Mouse (Mus musculus) neural tube, embryonic 15.5 days (tissue): ENCODE measurements around the gene Arid3a. TPM values are rescaled to one million over a fixed set of nuclear protein-coding genes. Genes with fewer than 3 reads are reported as not detected.
A peak's percentile ranks its signal among the peaks of the same experiment; 100 is the strongest.
"Not testable (repeated sequence)": the region's sequence is repeated elsewhere in the genome, so short reads cannot be mapped to it uniquely, and the experiment has no call there.

Source experiments
- ATAC-seq: fragments of 200-750 bp; cut with Nextera tagmentation; 2 replicates; pipeline ENCODE4 v1.8.0; 2017; ENCODE audit warnings: mild to moderate bottlenecking, moderate TSS enrichment, moderate library complexity; ENCODE audit not compliant: low FRiP score
- H3K27ac ChIP-seq: fragments of 300-500 bp; sonication (generic); replicated peaks from 2 replicates; pipeline ENCODE4 v1.5.1; 2015; ENCODE audit warnings: mild to moderate bottlenecking, inconsistent platforms
- H3K27me3 ChIP-seq: fragments of 300-500 bp; sonication (generic); replicated peaks from 2 replicates; pipeline ENCODE4 v1.6.1; 2015; ENCODE audit warnings: inconsistent platforms
- H3K36me3 ChIP-seq: fragments of 300-500 bp; sonication (generic); 2 replicates; pipeline ENCODE4 v1.6.1; 2015; ENCODE audit warnings: inconsistent platforms
- H3K4me1 ChIP-seq: fragments of 300-500 bp; sonication (generic); 2 replicates; pipeline ENCODE4 v1.6.1; 2015; ENCODE audit warnings: inconsistent platforms
- H3K4me2 ChIP-seq: fragments of 300-500 bp; sonication (generic); 2 replicates; pipeline ENCODE4 v1.6.1; 2015; ENCODE audit warnings: inconsistent platforms, mild to moderate bottlenecking, moderate library complexity
- H3K4me3 ChIP-seq: fragments of 300-500 bp; sonication (generic); replicated peaks from 2 replicates; pipeline ENCODE4 v1.5.1; 2015; ENCODE audit warnings: mild to moderate bottlenecking, inconsistent platforms
- H3K9ac ChIP-seq: fragments of 300-500 bp; sonication (generic); replicated peaks from 2 replicates; pipeline ENCODE4 v1.6.1; 2015; ENCODE audit warnings: mild to moderate bottlenecking, inconsistent platforms
- H3K9me3 ChIP-seq: fragments of 300-500 bp; sonication (generic); replicated peaks from 2 replicates; pipeline ENCODE4 v1.6.1; 2016; ENCODE audit warnings: inconsistent platforms
- WGBS: fragments of 180-500 bp; shearing (Covaris S2); methylation state at CpG from one replicate; pipeline ENCODE4 v1.1.7; 2015; ENCODE audit warnings: mixed read lengths; 5-methylcytosine and 5-hydroxymethylcytosine counted together
- polyA plus RNA-seq: library from polyadenylated mRNA; unstranded; fragments of >200 nt; fragmentation: Nextera tagmentation; extraction: Ambion mirVana; gene quantifications from 2 replicates; pipeline ENCODE4 v1.2.1, GENCODE M21; 2015

The Arid3a gene
- polyA plus RNA-seq, 1 experiment from 2014 or later: 2.4 TPM

DNA sequence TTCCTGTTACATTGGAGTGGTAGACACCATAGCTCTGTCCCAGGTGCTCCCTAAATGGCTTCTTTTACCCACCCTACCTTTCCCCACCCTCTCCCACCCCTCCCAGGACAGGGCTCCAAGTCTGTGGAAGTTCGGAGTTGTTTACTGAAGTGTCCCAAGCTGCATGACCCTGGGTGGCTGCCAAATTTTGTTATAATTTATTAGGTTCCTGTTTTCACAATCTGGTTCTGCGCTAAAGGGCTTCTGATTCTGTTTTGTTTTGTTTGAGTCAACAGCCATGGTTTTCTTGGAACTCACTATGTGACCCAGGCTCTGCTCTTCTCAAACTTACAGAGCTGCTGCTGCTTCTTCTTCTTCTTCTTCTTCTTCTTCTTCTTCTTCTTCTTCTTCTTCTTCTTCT lies 37.5 kb upstream of the Arid3a start:
- Histone ChIP-seq H3K27ac (no peak overlapping the region), H3K4me2 (no peak overlapping the region), H3K4me1 (no peaks in the 10 kb centered on the region), H3K4me3 (no peak overlapping the region), H3K27me3 (no peaks in the 10 kb centered on the region; the same call in 1 of the 2 replicates), H3K9ac (no peak overlapping the region), H3K9me3 (no peaks in the 10 kb centered on the region), H3K36me3 (no peaks in the 10 kb centered on the region)
- no peak for ATAC-seq
- WGBS: 79% methylated on average over 2 of the region's 2 CpGs

DNA sequence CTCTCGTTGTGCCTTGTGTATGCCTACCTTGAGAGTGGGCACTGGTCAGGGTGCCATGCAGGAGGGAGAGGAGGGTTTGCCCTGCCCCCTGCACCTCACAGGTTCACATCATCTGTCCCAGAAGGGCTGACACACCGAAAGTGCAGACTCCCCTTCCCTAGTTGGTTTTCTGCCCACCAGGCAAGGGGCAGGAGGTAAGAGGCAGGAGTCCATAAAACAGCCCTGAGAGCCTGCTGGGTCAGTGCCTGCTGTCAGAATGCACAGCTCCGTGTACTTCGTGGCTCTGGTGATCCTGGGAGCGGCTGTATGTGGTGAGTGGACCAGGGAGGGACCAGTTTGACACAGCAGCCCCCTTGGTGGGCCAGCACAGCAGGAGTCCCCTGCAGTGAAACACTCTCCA lies 36.2 kb upstream of the Arid3a start, which contains the start of gene Cfd:
Cfd (plus strand) TSS at position 184 of the 400 bp plus-strand sequence.
- H3K27ac ChIP-seq: no peak within 1 kb of the TSS
- no peak within 1 kb of the TSS for H3K9ac ChIP-seq
- no peak within 1 kb of the TSS for H3K4me3 ChIP-seq
- H3K9me3 ChIP-seq: no peaks in the 10 kb centered on the region
- 0 out of 2 replicates have a peak, but pooled peaks cover 6% of the 10 kb centered on the region for H3K36me3 ChIP-seq
- no peak for ATAC-seq
- H3K27me3 ChIP-seq: no peaks in the 10 kb centered on the region; the same call in 1 of the 2 replicates
- H3K4me1 ChIP-seq: no peaks in the 10 kb centered on the region
- H3K4me2 ChIP-seq: no peak within 1 kb of the TSS
- 45% methylated on average over 5 of the region's 5 CpGs for WGBS

DNA sequence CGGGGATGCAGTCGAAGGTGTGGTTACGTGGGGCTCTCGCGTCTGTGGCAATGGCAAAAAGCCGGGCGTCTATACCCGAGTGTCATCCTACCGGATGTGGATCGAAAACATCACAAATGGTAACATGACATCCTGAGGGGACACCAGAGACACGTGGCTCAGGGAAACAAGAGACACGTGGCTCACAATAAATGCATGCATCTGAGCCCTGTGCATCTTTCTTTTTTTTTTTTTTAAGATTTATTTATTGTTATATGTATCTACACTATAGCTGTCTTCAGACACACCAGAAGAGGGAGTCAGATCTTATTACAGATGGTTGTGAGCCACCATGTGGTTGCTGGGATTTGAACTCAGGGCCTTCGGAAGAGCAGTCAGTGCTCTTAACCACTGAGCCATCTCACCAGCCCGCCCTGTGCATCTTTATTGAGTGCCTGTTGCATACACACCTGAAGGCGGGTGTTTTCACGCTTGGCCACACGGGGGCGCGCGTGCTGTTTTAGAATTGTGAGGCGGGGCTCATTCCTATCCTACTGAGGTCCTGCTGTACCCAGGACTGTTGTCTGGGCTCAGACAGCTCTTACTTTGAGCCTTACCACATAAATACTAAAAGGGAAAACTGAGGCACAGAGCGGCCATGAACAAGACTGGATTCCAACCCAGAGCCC lies 34.3 kb upstream of the Arid3a start:
- 43% methylated on average over 22 of the region's 22 CpGs for WGBS
- not testable (repeated sequence) for H3K4me1 ChIP-seq, H3K27me3 ChIP-seq, H3K4me2 ChIP-seq, H3K9me3 ChIP-seq, H3K27ac ChIP-seq, H3K9ac ChIP-seq, ATAC-seq, H3K4me3 ChIP-seq
- peaks cover 17% of the 10 kb centered on the region; the same call in 1 of the 2 replicates for H3K36me3 ChIP-seq

DNA sequence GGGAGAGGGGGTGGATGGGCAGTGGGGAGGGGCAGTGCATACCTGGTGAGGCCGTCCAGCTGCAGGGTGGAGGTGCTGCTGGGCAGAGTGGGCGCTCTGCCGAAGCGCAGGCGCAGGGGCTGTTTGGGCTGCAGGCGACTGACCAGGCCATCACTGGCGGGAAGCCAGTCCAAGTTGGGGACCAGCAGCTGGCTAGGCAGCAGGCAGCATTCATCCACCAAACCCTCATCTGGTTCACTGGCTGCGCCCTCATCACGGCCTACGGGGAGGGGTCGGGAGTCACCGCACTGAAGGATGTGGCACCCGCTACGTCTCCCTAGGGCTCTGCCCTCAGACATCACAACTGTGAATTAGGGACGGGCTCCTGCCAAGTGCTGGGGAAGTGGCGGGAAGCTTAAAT lies 30.5 kb upstream of the Arid3a start:
- no peak overlapping the region for H3K27ac ChIP-seq
- H3K9ac ChIP-seq: no peak overlapping the region
- no peaks in the 10 kb centered on the region for H3K9me3 ChIP-seq
- peaks cover 33% of the 10 kb centered on the region for H3K36me3 ChIP-seq
- 90% methylated on average over 15 of the region's 16 CpGs for WGBS
- H3K4me3 ChIP-seq: no peak overlapping the region
- H3K4me2 ChIP-seq: no peak overlapping the region
- peaks cover 11% of the 10 kb centered on the region for H3K4me1 ChIP-seq
- no peak for ATAC-seq
- no peaks in the 10 kb centered on the region; the same call in 1 of the 2 replicates for H3K27me3 ChIP-seq

DNA sequence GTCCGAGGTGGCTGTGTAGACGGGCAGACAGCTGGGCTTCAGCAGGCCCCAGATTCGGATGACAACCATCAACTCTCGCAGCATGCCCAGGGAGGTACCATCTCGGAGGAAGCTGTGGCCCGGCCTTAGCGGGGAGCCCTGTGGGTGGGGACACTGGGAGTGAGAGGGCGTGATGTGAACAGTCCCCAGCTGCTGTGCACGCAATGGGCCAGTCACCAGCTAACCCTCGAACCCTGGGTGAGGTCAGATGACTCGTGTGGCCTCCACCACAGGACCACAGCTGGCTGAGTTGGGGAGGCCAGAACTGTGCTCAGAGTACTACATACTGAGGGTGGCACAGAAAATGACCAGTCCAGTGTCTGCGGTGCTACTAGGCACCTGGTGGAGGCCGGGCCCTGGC lies 30.0 kb upstream of the Arid3a start:
- no peak for ATAC-seq
- 83% methylated on average over 13 of the region's 13 CpGs for WGBS
- H3K27ac ChIP-seq: no peak overlapping the region
- H3K9me3 ChIP-seq: no peaks in the 10 kb centered on the region
- H3K36me3 ChIP-seq: peaks cover 33% of the 10 kb centered on the region
- no peaks in the 10 kb centered on the region for H3K27me3 ChIP-seq
- H3K4me2 ChIP-seq: no peak overlapping the region
- H3K9ac ChIP-seq: no peak overlapping the region
- H3K4me1 ChIP-seq: peaks cover 14% of the 10 kb centered on the region
- H3K4me3 ChIP-seq: no peak overlapping the region

DNA sequence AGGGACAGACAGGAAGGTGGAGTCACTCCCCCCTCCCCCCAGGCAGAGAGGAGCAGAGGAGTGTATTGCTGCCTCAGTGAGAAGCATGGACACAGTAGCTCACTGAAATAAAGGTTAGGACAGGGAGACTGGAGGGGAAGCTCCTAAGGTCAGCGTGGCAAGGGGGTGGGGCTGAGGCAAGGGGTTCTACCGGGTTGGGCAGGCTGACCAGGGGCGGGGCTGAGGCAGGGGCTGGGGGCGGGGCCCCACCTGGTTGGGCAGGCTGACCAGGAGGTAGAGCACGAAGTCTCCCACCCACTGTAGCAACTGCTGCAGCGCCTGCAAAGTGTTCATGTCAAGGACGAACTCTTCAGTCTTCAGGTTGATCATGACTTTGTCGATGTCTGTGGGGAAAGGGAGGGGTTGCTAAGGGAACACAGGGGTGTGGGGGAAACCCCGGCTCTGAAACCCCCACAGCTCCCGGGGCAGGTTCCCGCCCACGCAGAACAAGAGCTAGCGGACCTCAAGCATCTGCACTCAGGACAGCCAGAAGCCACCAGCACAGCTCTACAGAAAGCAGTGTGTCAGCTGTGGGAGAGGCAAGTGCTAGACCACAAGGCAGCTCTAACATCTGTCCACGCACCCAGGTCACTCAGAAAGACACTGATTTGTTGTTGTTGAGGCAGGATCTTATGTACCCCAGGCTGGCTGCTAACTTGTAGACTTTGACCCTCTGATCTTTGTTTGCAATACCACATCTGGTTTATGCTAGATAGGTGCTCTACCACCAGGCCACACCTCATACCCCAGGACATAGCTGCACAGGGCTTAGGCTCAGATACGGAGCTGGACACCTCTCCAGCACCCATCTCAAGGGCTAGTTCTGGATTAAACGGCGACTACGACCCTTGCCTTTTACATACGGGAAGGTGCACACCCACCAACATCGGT lies 29.3 kb upstream of the Arid3a start:
- Histone ChIP-seq H3K36me3 (peaks cover 38% of the 10 kb centered on the region), H3K9me3 (no peaks in the 10 kb centered on the region), H3K27ac (no peak overlapping the region), H3K9ac (no peak overlapping the region), H3K4me2 (no peak overlapping the region), H3K4me1 (peaks cover 14% of the 10 kb centered on the region), H3K27me3 (no peaks in the 10 kb centered on the region), H3K4me3 (no peak overlapping the region)
- no peak for ATAC-seq
- 53% methylated on average over 20 of the region's 20 CpGs for WGBS

DNA sequence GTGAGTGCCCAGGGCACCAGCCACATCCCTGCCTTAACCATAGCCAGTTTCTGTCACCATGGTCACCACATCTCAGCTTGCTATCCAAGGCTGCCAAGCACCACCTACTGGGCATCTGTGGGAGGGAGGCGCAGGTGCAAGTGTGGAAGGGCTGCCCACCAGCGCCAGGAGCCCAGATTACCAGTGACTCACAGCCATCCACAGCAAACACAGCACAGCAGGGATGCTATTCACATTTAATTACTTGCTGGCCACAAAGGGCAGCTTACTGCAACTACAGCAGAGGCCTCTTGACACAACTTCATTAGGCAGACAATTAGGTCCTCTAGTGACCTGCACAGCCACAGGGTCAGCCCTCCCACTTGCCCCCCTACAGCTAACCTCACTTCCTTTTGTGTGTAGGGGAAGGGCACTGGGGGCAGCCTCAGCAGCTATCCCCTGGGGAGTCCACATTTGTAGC lies 25.9 kb upstream of the Arid3a start:
- peaks cover 52% of the 10 kb centered on the region for H3K36me3 ChIP-seq
- 0 out of 2 replicates have a peak overlapping the region, but pooled peaks have one; percentile 37 for H3K27ac ChIP-seq
- WGBS: 22% methylated on average over 2 of the region's 2 CpGs
- H3K4me2 ChIP-seq: no peak overlapping the region
- H3K4me1 ChIP-seq: peaks cover 14% of the 10 kb centered on the region
- no peaks in the 10 kb centered on the region for H3K9me3 ChIP-seq
- H3K9ac ChIP-seq: no peak overlapping the region; the same call in none of the 2 replicates
- H3K27me3 ChIP-seq: 0 out of 2 replicates have a peak, but pooled peaks cover 3% of the 10 kb centered on the region
- peak; percentile 56; the same call in 1 of the 2 replicates for ATAC-seq
- H3K4me3 ChIP-seq: no peak overlapping the region

DNA sequence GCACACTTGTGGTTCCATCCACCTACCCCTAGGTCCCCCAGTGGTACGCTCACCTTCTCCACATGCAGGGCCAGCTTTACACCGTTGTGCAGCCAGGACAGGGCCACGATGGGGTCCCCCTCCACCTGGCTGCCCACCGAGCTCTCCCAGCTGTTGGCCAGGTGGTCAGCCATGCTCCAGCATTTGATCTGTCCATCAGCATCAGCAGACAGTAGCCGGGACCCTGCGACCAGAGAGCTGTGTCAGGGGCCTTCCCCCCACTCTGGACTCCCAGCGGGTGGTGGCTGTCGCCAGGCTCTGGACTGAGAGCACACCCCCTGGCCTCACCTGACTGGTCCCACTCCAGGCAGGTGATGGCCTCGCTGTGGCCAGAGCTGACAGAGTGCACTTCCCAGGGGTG lies 20.1 kb upstream of the Arid3a start:
- H3K9ac ChIP-seq: no peak overlapping the region
- H3K27ac ChIP-seq: no peak overlapping the region
- ATAC-seq: no peak
- peaks cover 48% of the 10 kb centered on the region for H3K36me3 ChIP-seq
- no peak overlapping the region for H3K4me3 ChIP-seq
- no peak overlapping the region for H3K4me2 ChIP-seq
- H3K27me3 ChIP-seq: 0 out of 2 replicates have a peak, but pooled peaks cover 3% of the 10 kb centered on the region
- 96% methylated on average over 9 of the region's 9 CpGs for WGBS
- H3K9me3 ChIP-seq: no peaks in the 10 kb centered on the region
- H3K4me1 ChIP-seq: peaks cover 16% of the 10 kb centered on the region

DNA sequence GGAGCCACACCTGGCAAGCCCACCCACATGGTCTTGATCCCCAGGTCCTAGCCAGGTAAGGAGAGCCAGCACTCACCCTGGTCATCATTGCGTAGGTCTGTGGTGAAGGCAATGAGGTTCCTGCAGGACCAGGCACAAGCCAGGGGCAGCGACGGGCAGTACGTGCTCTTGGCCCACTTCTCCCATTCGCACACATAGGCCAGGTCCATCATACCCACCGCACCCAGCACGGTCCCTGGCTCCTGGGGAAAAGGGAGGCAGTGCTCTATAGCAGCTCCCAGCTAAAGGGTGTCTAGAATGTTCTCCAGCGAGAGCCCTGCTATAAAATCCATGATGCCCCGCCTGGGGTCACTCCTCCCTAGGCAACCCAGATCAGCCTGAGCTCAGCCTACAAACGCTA lies 19.4 kb upstream of the Arid3a start:
- Histone ChIP-seq H3K9me3 (no peaks in the 10 kb centered on the region), H3K4me1 (peaks cover 16% of the 10 kb centered on the region), H3K27ac (no peak overlapping the region), H3K4me3 (peak overlapping the region; percentile 60; the same call in 1 of the 2 replicates), H3K27me3 (0 out of 2 replicates have a peak, but pooled peaks cover 3% of the 10 kb centered on the region), H3K9ac (no peak overlapping the region), H3K36me3 (peaks cover 48% of the 10 kb centered on the region), H3K4me2 (peak overlapping the region; percentile 61; the same call in 1 of the 2 replicates)
- 95% methylated on average over 10 of the region's 10 CpGs for WGBS
- ATAC-seq: no peak

DNA sequence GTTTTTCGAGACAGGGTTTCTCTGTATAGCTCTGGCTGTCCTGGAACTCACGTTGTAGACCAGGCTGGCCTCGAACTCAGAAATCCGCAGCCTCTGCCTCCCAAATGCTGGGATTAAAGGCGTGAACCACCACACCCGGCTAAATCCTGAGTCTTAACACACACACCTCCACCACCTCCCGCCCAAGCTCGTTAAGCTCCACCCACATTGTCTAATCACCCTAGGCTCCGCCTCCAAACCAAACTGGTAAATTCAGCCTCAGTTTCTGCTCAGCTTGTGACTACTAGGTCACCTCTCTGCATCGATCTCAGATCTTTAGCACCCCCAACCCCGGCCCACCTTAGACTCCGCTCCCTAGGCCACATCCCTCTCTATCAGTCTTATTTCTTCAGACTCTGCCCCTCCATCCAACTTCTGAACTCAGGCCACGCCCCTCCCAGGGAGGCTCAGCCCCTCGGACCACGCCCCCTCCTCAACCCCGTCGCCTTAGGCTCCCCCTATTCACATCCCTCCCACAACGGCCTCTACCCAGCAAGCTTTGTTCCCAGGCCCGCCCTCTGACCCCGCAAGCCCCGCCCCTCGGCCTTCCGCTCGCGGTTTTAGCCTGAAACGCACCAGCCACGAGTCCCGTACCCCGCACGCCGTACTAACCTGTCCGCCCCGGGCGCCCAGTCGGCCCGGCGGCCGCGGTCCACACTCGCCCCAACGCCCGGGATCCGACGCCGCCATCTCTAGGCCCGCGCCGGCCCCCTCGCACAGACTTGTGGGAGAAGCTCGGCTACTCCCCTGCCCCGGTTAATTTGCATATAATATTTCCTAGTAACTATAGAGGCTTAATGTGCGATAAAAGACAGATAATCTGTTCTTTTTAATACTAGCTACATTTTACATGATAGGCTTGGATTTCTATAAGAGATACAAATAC lies 18.4 kb upstream of the Arid3a start, which contains the start of gene Med16:
Med16 (minus strand) TSS at position 757 of the 925 bp plus-strand sequence.
- Histone ChIP-seq H3K36me3 (peaks cover 44% of the 10 kb centered on the region), H3K4me3 (peak within 1 kb of the TSS; percentile 60), H3K4me2 (peak within 1 kb of the TSS; percentile 61), H3K9me3 (no peaks in the 10 kb centered on the region), H3K27ac (peak within 1 kb of the TSS; percentile 99), H3K27me3 (no peaks in the 10 kb centered on the region), H3K9ac (peak within 1 kb of the TSS; percentile 90), H3K4me1 (peaks cover 16% of the 10 kb centered on the region)
- 1% methylated on average over 52 of the region's 52 CpGs for WGBS
- ATAC-seq: peak; percentile 95
